Mouse (Mus musculus) MEL (cell line): Measurements from ENCODE around the gene Degs2. TPM values are rescaled to one million over a fixed set of nuclear protein-coding genes. Genes with fewer than 3 reads are reported as not detected.

Experiments
- DNase-seq: peaks from one replicate; pipeline ENCODE4 v3.0.0; 2011; ENCODE audit warnings: low read depth, low spot score
- H3K27ac ChIP-seq: 2 replicates; pipeline ENCODE4 v1.5.1; 2012; ENCODE audit warnings: low read depth, mild to moderate bottlenecking, control low read depth, low read length, moderate library complexity; ENCODE audit not compliant: control insufficient read depth
- H3K27me3 ChIP-seq, 2 experiments: fragments of 150-350 bp in 1 of 2; sonication (generic) in 1 of 2; 2 replicates each; pipeline ENCODE4 v1.6.1; 2012; ENCODE audit warnings: low read length in 2 of 2, mild to moderate bottlenecking in 2 of 2, improper control_type of control experiment in 1 of 2, moderate library complexity in 1 of 2; ENCODE audit not compliant: insufficient read depth in 2 of 2, control insufficient read depth in 1 of 2
- H3K36me3 ChIP-seq, 2 experiments: 2 replicates each; pipeline ENCODE4 v1.6.1; 2012 to 2014; ENCODE audit warnings: low read length in 2 of 2, improper control_type of control experiment in 1 of 2, inconsistent platforms in 1 of 2, mild to moderate bottlenecking in 1 of 2; ENCODE audit not compliant: insufficient read depth in 2 of 2, control insufficient read depth in 1 of 2
- H3K4me1 ChIP-seq, 2 experiments: fragments of 150-350 bp in 1 of 2; sonication (generic) in 1 of 2; 2 replicates each; pipeline ENCODE4 v1.6.1; 2012; ENCODE audit warnings: low read length in 2 of 2, improper control_type of control experiment in 1 of 2, mild to moderate bottlenecking in 1 of 2; ENCODE audit not compliant: insufficient read depth in 2 of 2, control insufficient read depth in 1 of 2
- H3K4me3 ChIP-seq, 2 experiments: fragments of 150-350 bp in 1 of 2; sonication (generic) in 1 of 2; 2 replicates each; pipeline ENCODE4 v1.5.1; 2012; ENCODE audit warnings: low read depth in 2 of 2, low read length in 2 of 2, mild to moderate bottlenecking in 2 of 2, moderate library complexity in 2 of 2, control low read depth in 1 of 2, improper control_type of control experiment in 1 of 2; ENCODE audit not compliant: control insufficient read depth in 1 of 2, insufficient read depth in 1 of 2
- H3K79me2 ChIP-seq: 2 replicates; pipeline ENCODE4 v1.6.1; 2012; ENCODE audit warnings: mild to moderate bottlenecking, low read length, moderate library complexity; ENCODE audit not compliant: control insufficient read depth, poor library complexity, insufficient read depth
- H3K9ac ChIP-seq: 2 replicates; pipeline ENCODE4 v1.6.1; 2012; ENCODE audit warnings: low read depth, mild to moderate bottlenecking, control low read depth, low read length, moderate library complexity; ENCODE audit not compliant: control insufficient read depth, poor library complexity, severe bottlenecking
- H3K9me3 ChIP-seq: fragments of 150-350 bp; sonication (generic); replicated peaks from 2 replicates; pipeline ENCODE4 v1.6.1; 2012; ENCODE audit warnings: mild to moderate bottlenecking, low read length, improper control_type of control experiment, moderate library complexity; ENCODE audit not compliant: insufficient read depth
- CTCF ChIP-seq, 3 experiments: IDR thresholded peaks in 2 of 3; conservative IDR thresholded peaks in 1 of 3; 2 replicates each; pipeline ENCODE4 v1.5.1; 2011 to 2012; ENCODE audit warnings: low read length in 3 of 3, low read depth in 2 of 3, mild to moderate bottlenecking in 2 of 3, improper control_type of control experiment in 1 of 3, inconsistent platforms in 1 of 3, mixed read lengths in 1 of 3, moderate library complexity in 1 of 3; ENCODE audit not compliant: control insufficient read depth in 1 of 3, insufficient read depth in 1 of 3, poor library complexity in 1 of 3, severe bottlenecking in 1 of 3
- ELF1 ChIP-seq: IDR thresholded peaks from 2 replicates; pipeline ENCODE4 v1.6.1; 2014; ENCODE audit warnings: low read depth, mild to moderate bottlenecking, inconsistent platforms, low read length, improper control_type of control experiment, moderate library complexity
- EP300 ChIP-seq, 2 experiments: IDR thresholded peaks; 2 replicates each; pipeline ENCODE4 v1.6.1; 2011; ENCODE audit warnings: improper control_type of control experiment in 2 of 2, low read length in 2 of 2, low read depth in 1 of 2, mild to moderate bottlenecking in 1 of 2
- ETS1 ChIP-seq: IDR thresholded peaks from 2 replicates; pipeline ENCODE4 v1.6.1; 2012; ENCODE audit warnings: low read depth, mild to moderate bottlenecking, inconsistent platforms, low read length, improper control_type of control experiment, moderate library complexity
- GABPA ChIP-seq: IDR thresholded peaks from 2 replicates; pipeline ENCODE4 v1.6.1; 2012; ENCODE audit warnings: low read depth, mild to moderate bottlenecking, inconsistent platforms, low read length, improper control_type of control experiment, moderate library complexity
- GATA1 ChIP-seq: IDR thresholded peaks from 2 replicates; pipeline ENCODE4 v1.6.1; 2011; ENCODE audit warnings: low read depth, low read length, improper control_type of control experiment
- KAT2A ChIP-seq: conservative IDR thresholded peaks from 2 replicates; pipeline ENCODE4 v1.6.1; 2012; ENCODE audit warnings: low read depth, low read length, improper control_type of control experiment, inconsistent platforms
- MAFK ChIP-seq: IDR thresholded peaks from 2 replicates; pipeline ENCODE4 v1.6.1; 2011; ENCODE audit warnings: low read depth, mild to moderate bottlenecking, low read length, improper control_type of control experiment, borderline replicate concordance
- MEF2A ChIP-seq: IDR thresholded peaks from 2 replicates; pipeline ENCODE4 v1.6.1; 2014; ENCODE audit warnings: low read depth, mild to moderate bottlenecking, inconsistent platforms, low read length, improper control_type of control experiment; ENCODE audit not compliant: poor library complexity, insufficient replicate concordance, severe bottlenecking; ENCODE audit errors: extremely low read depth
- MXI1 ChIP-seq: IDR thresholded peaks from 2 replicates; pipeline ENCODE4 v1.6.1; 2011; ENCODE audit warnings: mild to moderate bottlenecking, low read depth, low read length, improper control_type of control experiment
- MYB ChIP-seq: IDR thresholded peaks from 2 replicates; pipeline ENCODE4 v1.6.1; 2011; ENCODE audit warnings: mild to moderate bottlenecking, low read depth, low read length, improper control_type of control experiment
- MYC ChIP-seq: IDR thresholded peaks from 2 replicates; pipeline ENCODE4 v1.6.1; 2011; ENCODE audit warnings: low read depth, mild to moderate bottlenecking, low read length, improper control_type of control experiment, moderate library complexity
- NELFE ChIP-seq: IDR thresholded peaks from 2 replicates; pipeline ENCODE4 v1.6.1; 2011; ENCODE audit warnings: low read depth, low read length, improper control_type of control experiment
- NRF1 ChIP-seq: IDR thresholded peaks from 2 replicates; pipeline ENCODE4 v1.6.1; 2014; ENCODE audit warnings: low read depth, mild to moderate bottlenecking, inconsistent platforms, low read length, improper control_type of control experiment, moderate library complexity; ENCODE audit not compliant: poor library complexity, insufficient read depth, severe bottlenecking
- POLR2AphosphoS5 ChIP-seq: IDR thresholded peaks from 2 replicates; pipeline ENCODE4 v1.6.1; 2012; ENCODE audit warnings: low read depth, borderline replicate concordance, mild to moderate bottlenecking, inconsistent platforms, low read length, moderate library complexity, mixed read lengths
- RAD21 ChIP-seq: IDR thresholded peaks from 2 replicates; pipeline ENCODE4 v1.6.1; 2011; ENCODE audit warnings: mild to moderate bottlenecking, low read depth, low read length, improper control_type of control experiment
- RCOR1 ChIP-seq: IDR thresholded peaks from 2 replicates; pipeline ENCODE4 v1.6.1; 2012; ENCODE audit warnings: low read depth, mild to moderate bottlenecking, inconsistent platforms, low read length, improper control_type of control experiment
- SIN3A ChIP-seq: IDR thresholded peaks from 2 replicates; pipeline ENCODE4 v1.6.1; 2012; ENCODE audit warnings: low read length, improper control_type of control experiment, inconsistent platforms
- TBP ChIP-seq: IDR thresholded peaks from 2 replicates; pipeline ENCODE4 v1.8.0; 2011; ENCODE audit warnings: low read depth, low read length, improper control_type of control experiment
- TCF12 ChIP-seq: IDR thresholded peaks from 2 replicates; pipeline ENCODE4 v1.6.1; 2014; ENCODE audit warnings: low read depth, mild to moderate bottlenecking, inconsistent platforms, low read length, improper control_type of control experiment, moderate library complexity
- USF2 ChIP-seq, 2 experiments: IDR thresholded peaks; 2 replicates each; pipeline ENCODE4 v1.6.1; 2011 to 2012; ENCODE audit warnings: improper control_type of control experiment in 2 of 2, low read length in 2 of 2, borderline replicate concordance in 1 of 2, inconsistent platforms in 1 of 2, low read depth in 1 of 2, mild to moderate bottlenecking in 1 of 2; ENCODE audit not compliant: insufficient read depth in 1 of 2
- ZC3H11A ChIP-seq: IDR thresholded peaks from 2 replicates; pipeline ENCODE4 v1.6.1; 2012; ENCODE audit warnings: low read depth, mild to moderate bottlenecking, inconsistent platforms, low read length, improper control_type of control experiment
- ZMIZ1 ChIP-seq: IDR thresholded peaks from 2 replicates; pipeline ENCODE4 v1.6.1; 2012; ENCODE audit warnings: low read depth, mild to moderate bottlenecking, inconsistent platforms, low read length, improper control_type of control experiment, moderate library complexity
- ZNF384 ChIP-seq: IDR thresholded peaks from 2 replicates; pipeline ENCODE4 v1.6.1; 2012; ENCODE audit warnings: low read depth, mild to moderate bottlenecking, inconsistent platforms, low read length, improper control_type of control experiment
- polyA plus RNA-seq, 2 experiments: library from polyadenylated mRNA; stranded (reverse) in 1 of 2; unstranded in 1 of 2; fragments of >175 nt in 1 of 2; fragments of >200 nt in 1 of 2; gene quantifications; 2 replicates each; pipeline versions ENCODE4 v1.2.1 to v1.2.4; 2012; ENCODE audit warnings: low replicate concordance in 2 of 2, low read depth in 1 of 2; ENCODE audit not compliant: insufficient read length in 2 of 2, insufficient read depth in 1 of 2, missing spikeins in 1 of 2
- total RNA-seq: library from RNA; depleted of rRNA; stranded (reverse); fragments of 300-350 nt; gene quantifications from 2 replicates; pipeline ENCODE4 v1.2.3, GENCODE M21; 2012

Gene Degs2
- total and polyA plus RNA-seq, 3 experiments = not detected

DNA sequence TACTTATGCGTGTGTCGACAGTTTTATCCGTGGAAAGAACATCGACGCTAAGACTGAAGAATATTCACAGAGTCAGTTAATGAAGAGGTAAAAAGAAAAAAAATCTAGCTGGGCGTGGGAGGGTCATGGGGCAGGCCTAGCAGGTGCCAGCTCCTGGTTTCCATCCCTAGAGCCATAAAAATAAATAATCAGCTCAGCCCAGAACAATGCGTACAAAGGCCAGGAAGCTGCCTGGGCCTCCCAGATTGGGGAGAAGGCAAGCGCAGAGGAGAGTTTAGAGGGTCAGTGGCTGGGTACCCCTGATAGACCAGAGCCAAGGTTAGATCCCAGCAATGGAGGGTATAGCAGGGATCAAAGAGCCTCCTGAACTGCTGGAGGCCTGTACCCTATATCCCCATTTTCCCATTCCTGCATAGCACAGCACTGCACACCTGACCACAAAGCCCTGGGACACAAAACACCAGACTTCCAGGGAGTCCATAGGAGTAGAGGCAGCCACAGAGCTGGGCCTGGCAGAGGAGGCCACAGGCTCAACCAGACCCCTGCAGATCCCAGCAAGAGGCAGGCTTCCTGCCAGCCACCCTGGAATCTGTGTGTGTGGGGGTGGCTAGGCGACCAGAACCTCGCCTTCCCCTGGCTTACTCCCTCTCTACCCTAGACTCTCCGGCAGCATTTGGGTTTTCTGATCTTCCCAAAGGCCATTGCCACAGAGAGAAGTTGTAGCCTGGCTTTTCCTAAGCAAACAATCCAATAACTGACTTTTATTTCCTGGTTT, 3.2 kb downstream of the Degs2 start:
- no peak overlapping the region for H3K27ac ChIP-seq
- no peak for DNase-seq
- TF ChIP-seq MAFK = no peak
- no peak for TF ChIP-seq ETS1
- TF ChIP-seq CTCF (IDR thresholded peaks at IDR 0.05 in 2 of 3, conservative IDR thresholded peaks at IDR 0.05 in 1 of 3; ENCODE audit: control insufficient read depth in 1 of 3, insufficient read depth in 1 of 3, low read depth in 2 of 3, low read length in 3 of 3, poor library complexity in 1 of 3, severe bottlenecking in 1 of 3) = no peak
- TF ChIP-seq MXI1 = no peak
- no peak for TF ChIP-seq MYC
- no peak for TF ChIP-seq TCF12
- no peak for TF ChIP-seq ZMIZ1
- TF ChIP-seq TBP = no peak
- no peak for TF ChIP-seq NRF1
- no peak for TF ChIP-seq KAT2A
- TF ChIP-seq, all 39 proteins: peak for 0
- Histone ChIP-seq H3K4me3 (no peak overlapping the region), H3K27me3 (no peaks in the 10 kb centered on the region), H3K9me3 (no peaks in the 10 kb centered on the region), H3K9ac (no peak overlapping the region), H3K79me2 (no peaks in the 10 kb centered on the region), H3K36me3 (no peaks in the 10 kb centered on the region), H3K4me1 (no peaks in the 10 kb centered on the region)

DNA sequence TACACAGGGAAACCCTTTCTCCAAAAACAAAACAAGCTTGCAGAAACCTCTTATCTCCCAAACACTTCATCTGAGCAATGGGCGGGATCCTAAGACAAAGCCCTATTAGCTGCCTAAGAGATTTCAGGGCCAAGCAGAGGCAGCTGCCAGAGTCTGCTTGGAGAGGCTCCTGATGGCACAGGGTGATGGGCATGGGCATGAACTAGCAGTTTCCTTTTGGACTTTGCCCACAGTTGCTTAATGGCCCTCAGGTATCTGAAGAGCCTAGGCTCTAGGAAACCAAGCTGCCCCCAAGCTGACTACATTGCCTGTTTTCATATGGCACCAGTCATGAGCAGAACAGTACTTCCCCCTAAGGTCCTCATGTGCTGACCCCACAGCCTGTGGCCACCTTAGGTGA, 7.9 kb downstream of the Degs2 start:
- no peaks in the 10 kb centered on the region for H3K9me3 ChIP-seq

DNA sequence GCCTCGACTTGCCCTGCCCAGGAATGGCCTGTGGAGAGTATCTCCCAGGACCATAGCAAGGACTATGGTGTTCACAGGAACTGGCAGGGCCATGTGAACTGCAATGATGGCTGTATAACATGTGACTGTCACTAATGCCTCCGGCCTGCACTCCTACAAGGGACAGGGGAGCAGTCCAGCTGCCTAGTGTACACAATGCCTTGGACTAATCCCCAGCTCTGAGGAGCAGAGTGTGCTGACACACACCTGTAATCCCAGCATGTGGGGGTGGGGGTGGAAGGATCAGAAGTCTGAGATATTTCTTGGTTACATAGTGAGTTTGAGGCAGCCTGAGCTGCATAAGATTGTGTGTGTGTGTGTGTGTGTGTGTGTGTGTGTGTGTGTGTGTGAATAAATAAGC, 8.5 kb downstream of the Degs2 start:
- no peak overlapping the region for H3K9ac ChIP-seq
- H3K4me1 ChIP-seq = no peaks in the 10 kb centered on the region
- no peaks in the 10 kb centered on the region for H3K36me3 ChIP-seq
- no peaks in the 10 kb centered on the region for H3K27me3 ChIP-seq
- no peaks in the 10 kb centered on the region for H3K9me3 ChIP-seq
- TF ChIP-seq SIN3A (no peak), GABPA (no peak), MEF2A (no peak), NELFE (no peak), RAD21 (no peak), ETS1 (no peak), TBP (no peak), RCOR1 (no peak), GATA1 (no peak), POLR2AphosphoS5 (no peak)
- H3K27ac ChIP-seq = no peak overlapping the region
- no peak overlapping the region for H3K4me3 ChIP-seq
- H3K79me2 ChIP-seq = no peaks in the 10 kb centered on the region
- no peak for DNase-seq

More for the DNA sequence above, 7.9 kb downstream of the Degs2 start:
- Histone ChIP-seq H3K36me3 (no peaks in the 10 kb centered on the region), H3K4me1 (no peaks in the 10 kb centered on the region), H3K79me2 (no peaks in the 10 kb centered on the region), H3K27ac (no peak overlapping the region), H3K27me3 (no peaks in the 10 kb centered on the region), H3K4me3 (no peak overlapping the region), H3K9ac (no peak overlapping the region)
- DNase-seq = no peak
- TF ChIP-seq ZC3H11A = no peak
- TF ChIP-seq EP300 (IDR thresholded peaks at IDR 0.05; ENCODE audit: low read depth in 1 of 2, low read length in 2 of 2) = no peak
- no peak for TF ChIP-seq KAT2A
- TF ChIP-seq USF2 (IDR thresholded peaks at IDR 0.05; ENCODE audit: borderline replicate concordance in 1 of 2, insufficient read depth in 1 of 2, low read depth in 1 of 2, low read length in 2 of 2) = no peak
- no peak for TF ChIP-seq ZNF384
- no peak for TF ChIP-seq MAFK
- no peak for TF ChIP-seq MYB
- TF ChIP-seq MYC = no peak
- TF ChIP-seq ELF1 = no peak
